ENCODE assay signal across 34 mouse cellular contexts in the genomic region with DNA sequence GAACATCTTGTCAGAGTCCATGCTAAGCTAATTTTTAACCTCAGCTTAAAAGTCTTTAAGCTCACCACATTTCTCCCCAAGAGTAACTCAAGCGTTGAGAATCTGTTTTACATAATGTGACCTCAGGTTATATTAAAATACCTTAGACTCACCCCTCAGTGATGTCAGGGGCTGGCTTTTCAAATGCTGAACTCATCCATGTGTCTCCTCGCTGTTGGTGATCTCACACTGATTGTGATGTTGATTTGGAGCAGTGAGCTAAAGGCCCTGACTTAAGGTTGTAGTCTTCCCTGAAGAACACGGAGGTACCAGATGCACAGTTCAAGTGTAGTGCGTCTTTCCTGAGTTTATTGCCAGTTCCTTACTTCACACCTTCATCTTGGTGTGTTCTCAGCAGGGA. TPM values are rescaled to one million over a fixed set of nuclear protein-coding genes. Genes with fewer than 3 reads are reported as not detected.
DNase-seq lines count a peak whose midpoint lies in the region; ATAC-seq and TF ChIP-seq lines count a peak whose summit lies in the region.
"Had no signal": no experiment of that assay in that cellular context is flagged by ENCODE, and none has a peak within 500 bp of the region (broad histone marks: within the 10 kb centered on the region; RNA-seq: fewer than 3 reads in every experiment).

No protein-coding gene starts in this region.

- no peak for ATAC-seq in heart, embryonic 11.5 days (replicated peaks; ENCODE audit: insufficient number of reproducible peaks, low FRiP score, low TSS enrichment)
- ATAC-seq: CD4-positive, CD25-positive, alpha-beta regulatory T cell, adult 4 months; forebrain, embryonic 16.5 days; hindbrain, postnatal 0 days; intestine, embryonic 15.5 days; midbrain, embryonic 13.5 days had no signal

- no peak overlapping the region for H3K4me2 ChIP-seq in heart, embryonic 11.5 days
- H3K4me2 ChIP-seq: heart, embryonic 13.5 days; hindbrain, embryonic 12.5 days; intestine, embryonic 15.5 days; limb, embryonic 15.5 days; liver, embryonic 13.5 days; midbrain, embryonic 13.5 days; neural tube, embryonic 15.5 days had no signal

- no peaks in the 10 kb centered on the region for H3K27me3 ChIP-seq in heart, embryonic 11.5 days (ENCODE audit: control insufficient read depth, insufficient read depth, low read length)
- no peaks in the 10 kb centered on the region for H3K27me3 ChIP-seq in ES-Bruce4 (ENCODE audit: control insufficient read depth, insufficient read depth, low read length, poor library complexity, severe bottlenecking)
- H3K27me3 ChIP-seq: heart, embryonic 13.5 days; hindbrain, embryonic 12.5 days; intestine, embryonic 15.5 days; limb, embryonic 15.5 days; liver, embryonic 13.5 days; midbrain, embryonic 13.5 days; neural tube, embryonic 15.5 days had no signal

- peak; percentile 68 for DNase-seq in heart, adult 11 months
- DNase-seq in A20 (ENCODE audit: low read depth, low spot score) (peak; percentile 26), R1 (ENCODE audit: low read depth, low spot score) (peak; percentile 99)
- DNase-seq in right cerebral cortex, postnatal 14 days = no peak
- no peak for DNase-seq in urinary bladder, postnatal 10 days (ENCODE audit: low spot score)
- no peak for DNase-seq in layer of hippocampus, adult 9-10 months (ENCODE audit: low spot score)
- DNase-seq: adrenal gland, postnatal 25 days; cerebellum, adult 18-20 months; cerebellum, postnatal 10 days; gastrocnemius, postnatal 10 days; heart, postnatal 14 days; kidney, postnatal 14 days; left cerebral cortex, postnatal 4 days; liver, embryonic 13.5 days; lung, adult 18-20 months; lung, postnatal 10 days; retina, postnatal 1 day; spleen, adult 18-20 months; thymus, adult 18-20 months; thymus, postnatal 25 days had no signal

- 53% methylated on average over 4 of the region's 4 CpGs for WGBS in heart, embryonic 11.5 days (ENCODE audit: insufficient replicate concordance)

- H3K36me3 ChIP-seq in heart, embryonic 11.5 days (ENCODE audit: control insufficient read depth, insufficient read depth, low read length) = no peaks in the 10 kb centered on the region
- H3K36me3 ChIP-seq in ES-Bruce4 (ENCODE audit: control insufficient read depth, insufficient read depth, low read length, poor library complexity, severe bottlenecking) = no peaks in the 10 kb centered on the region
- H3K36me3 ChIP-seq: heart, embryonic 13.5 days; hindbrain, embryonic 12.5 days; intestine, embryonic 15.5 days; limb, embryonic 15.5 days; liver, embryonic 13.5 days; midbrain, embryonic 13.5 days; neural tube, embryonic 15.5 days had no signal

- no peaks in the 10 kb centered on the region for H3K9me3 ChIP-seq in heart, embryonic 11.5 days (replicated peaks; ENCODE audit: control insufficient read depth, low read length)
- peaks cover 12% of the 10 kb centered on the region; the same call in 1 of the 2 replicates for H3K9me3 ChIP-seq in ES-Bruce4 (replicated peaks; ENCODE audit: control insufficient read depth, insufficient read depth, low read length, poor library complexity, severe bottlenecking)
- H3K9me3 ChIP-seq: hindbrain, embryonic 12.5 days; intestine, embryonic 15.5 days; limb, embryonic 15.5 days; liver, embryonic 13.5 days; midbrain, embryonic 13.5 days; neural tube, embryonic 15.5 days had no signal

- no peak overlapping the region for H3K9ac ChIP-seq in heart, embryonic 11.5 days (ENCODE audit: low read depth, low read length)
- no peak overlapping the region for H3K9ac ChIP-seq in ES-Bruce4 (ENCODE audit: low read depth, poor library complexity, severe bottlenecking)
- H3K9ac ChIP-seq: heart, embryonic 13.5 days; hindbrain, embryonic 12.5 days; intestine, embryonic 15.5 days; limb, embryonic 15.5 days; liver, embryonic 13.5 days; midbrain, embryonic 13.5 days; neural tube, embryonic 15.5 days had no signal

- H3K4me3 ChIP-seq in heart, embryonic 11.5 days (ENCODE audit: low read depth, low read length) = no peak overlapping the region
- H3K4me3 ChIP-seq in ES-Bruce4 (ENCODE audit: low read depth, low read length) = no peak overlapping the region
- H3K4me3 ChIP-seq: erythroblast, embryonic 14.5 days; heart, embryonic 13.5 days; hindbrain, embryonic 12.5 days; intestine, embryonic 15.5 days; limb, embryonic 15.5 days; liver, embryonic 13.5 days; midbrain, embryonic 13.5 days; neural tube, embryonic 15.5 days had no signal

- no peak for TF ChIP-seq CTCF in ES-Bruce4 (IDR thresholded peaks at IDR 0.05; ENCODE audit: low read depth, low read length)

- no peak for TF ChIP-seq POLR2A in ES-Bruce4 (IDR thresholded peaks at IDR 0.05; ENCODE audit: insufficient read depth, low read length)

- H3K27ac ChIP-seq in heart, embryonic 11.5 days (ENCODE audit: low read depth, low read length) = no peak overlapping the region
- H3K27ac ChIP-seq in ES-Bruce4 (ENCODE audit: insufficient read depth, low read length) = peak overlapping the region; percentile 66; the same call in 1 of the 2 replicates
- H3K27ac ChIP-seq: hindbrain, embryonic 12.5 days; hindbrain, postnatal 0 days; intestine, embryonic 15.5 days; limb, embryonic 15.5 days; liver, embryonic 13.5 days; macrophage; midbrain, embryonic 13.5 days; neural tube, embryonic 15.5 days; stomach, postnatal 0 days had no signal

- no peaks in the 10 kb centered on the region for H3K4me1 ChIP-seq in heart, embryonic 11.5 days (ENCODE audit: control insufficient read depth, insufficient read depth, low read length)
- no peaks in the 10 kb centered on the region for H3K4me1 ChIP-seq in ES-Bruce4 (ENCODE audit: control insufficient read depth, insufficient read depth, low read length)
- H3K4me1 ChIP-seq: hindbrain, embryonic 12.5 days; intestine, embryonic 15.5 days; limb, embryonic 15.5 days; liver, embryonic 13.5 days; midbrain, embryonic 13.5 days; neural tube, embryonic 15.5 days had no signal

- TF ChIP-seq EP300 in ES-Bruce4 (IDR thresholded peaks at IDR 0.05; ENCODE audit: insufficient read depth, low read depth, low read length) = peak; percentile 76

RNA-seq across cellular contexts. Expression of a gene that starts 19.5 kb away (rescaled TPM):
- polyA plus RNA-seq in heart, embryonic 11.5 days (2014; fragmentation: Nextera tagmentation; extraction: Ambion mirVana) = 50.5 and 64.4 TPM in 2 replicates
- polyA plus RNA-seq in ES-Bruce4 (2011; ENCODE audit: insufficient read depth, insufficient read length, low read depth, missing spikeins) = 0.11 and 0.15 TPM in 2 replicates
- polyA plus RNA-seq: CD4-positive, CD25-positive, alpha-beta regulatory T cell, adult 4 months; erythroblast, embryonic 14.5 days; macrophage had no signal

Comparison
In these comparisons a context has a peak if more than half of its experiments do, and no peak if none do; other contexts are left out.
1. DNase-seq: peak in heart, adult 11 months (single experiment), A20 (single experiment) and R1 (single experiment); none in right cerebral cortex, postnatal 14 days (single experiment), urinary bladder, postnatal 10 days (single experiment) and layer of hippocampus, adult 9-10 months (single experiment).
2. RNA of a gene that starts 19.5 kb away (polyA plus RNA-seq): 50.5 to 64.4 TPM in heart, embryonic 11.5 days; 0.11 to 0.15 TPM in ES-Bruce4; every median in the first group is over 10 times any median in the second.